Mouse (Mus musculus) limb, embryonic 12.5 days (tissue): ENCODE data around the gene Cdca5. TPM values are rescaled to one million over a fixed set of nuclear protein-coding genes. Genes with fewer than 3 reads are reported as not detected.
"Not testable (repeated sequence)": the region's sequence is repeated elsewhere in the genome, so short reads cannot be mapped to it uniquely, and the experiment has no call there.

Experiments used
- ATAC-seq: fragments of 200-750 bp; cut with Nextera tagmentation; 2 replicates; pipeline ENCODE4 v1.8.0; 2017; ENCODE audit warnings: low read depth, moderate TSS enrichment; ENCODE audit not compliant: insufficient number of reproducible peaks, insufficient read depth, low FRiP score, low TSS enrichment
- H3K27ac ChIP-seq: fragments of 300-500 bp; sonication (generic); 2 replicates; pipeline ENCODE4 v1.5.1; 2016; ENCODE audit warnings: mild to moderate bottlenecking, moderate library complexity
- H3K27me3 ChIP-seq: fragments of 300-500 bp; sonication (generic); 2 replicates; pipeline ENCODE4 v1.6.1; 2016; ENCODE audit warnings: mild to moderate bottlenecking, moderate library complexity
- H3K36me3 ChIP-seq: fragments of 300-500 bp; sonication (generic); 2 replicates; pipeline ENCODE4 v1.6.1; 2016; ENCODE audit warnings: mild to moderate bottlenecking, moderate library complexity
- H3K4me1 ChIP-seq: fragments of 300-500 bp; sonication (generic); replicated peaks from 2 replicates; pipeline ENCODE4 v1.6.1; 2016
- H3K4me2 ChIP-seq: fragments of 300-500 bp; sonication (generic); 2 replicates; pipeline ENCODE4 v1.6.1; 2016; ENCODE audit warnings: mild to moderate bottlenecking, moderate library complexity
- H3K4me3 ChIP-seq: fragments of 300-500 bp; sonication (generic); replicated peaks from 2 replicates; pipeline ENCODE4 v1.5.1; 2016; ENCODE audit warnings: mild to moderate bottlenecking
- H3K9ac ChIP-seq: fragments of 300-500 bp; sonication (generic); replicated peaks from 2 replicates; pipeline ENCODE4 v1.6.1; 2016; ENCODE audit warnings: mild to moderate bottlenecking, moderate library complexity
- H3K9me3 ChIP-seq: fragments of 300-500 bp; sonication (generic); 2 replicates; pipeline ENCODE4 v1.6.1; 2016; ENCODE audit warnings: mild to moderate bottlenecking, moderate library complexity
- WGBS: fragments of 180-500 bp; shearing (Covaris S2); methylation state at CpG from one replicate; pipeline ENCODE4 v1.1.7; 2016; 5-methylcytosine and 5-hydroxymethylcytosine counted together
- microRNA-seq: library from miRNA; unstranded; fragments of <30 nt; microRNA quantifications from one replicate; pipeline ENCODE4, GENCODE M21; 2017
- polyA plus RNA-seq: library from polyadenylated mRNA; unstranded; fragments of >200 nt; fragmentation: Nextera tagmentation; extraction: Ambion mirVana; gene quantifications from 2 replicates; pipeline ENCODE4 v1.2.1, GENCODE M21; 2016

Cdca5 gene
- polyA plus RNA-seq, 1 experiment from 2014 or later = 49.7 TPM

DNA sequence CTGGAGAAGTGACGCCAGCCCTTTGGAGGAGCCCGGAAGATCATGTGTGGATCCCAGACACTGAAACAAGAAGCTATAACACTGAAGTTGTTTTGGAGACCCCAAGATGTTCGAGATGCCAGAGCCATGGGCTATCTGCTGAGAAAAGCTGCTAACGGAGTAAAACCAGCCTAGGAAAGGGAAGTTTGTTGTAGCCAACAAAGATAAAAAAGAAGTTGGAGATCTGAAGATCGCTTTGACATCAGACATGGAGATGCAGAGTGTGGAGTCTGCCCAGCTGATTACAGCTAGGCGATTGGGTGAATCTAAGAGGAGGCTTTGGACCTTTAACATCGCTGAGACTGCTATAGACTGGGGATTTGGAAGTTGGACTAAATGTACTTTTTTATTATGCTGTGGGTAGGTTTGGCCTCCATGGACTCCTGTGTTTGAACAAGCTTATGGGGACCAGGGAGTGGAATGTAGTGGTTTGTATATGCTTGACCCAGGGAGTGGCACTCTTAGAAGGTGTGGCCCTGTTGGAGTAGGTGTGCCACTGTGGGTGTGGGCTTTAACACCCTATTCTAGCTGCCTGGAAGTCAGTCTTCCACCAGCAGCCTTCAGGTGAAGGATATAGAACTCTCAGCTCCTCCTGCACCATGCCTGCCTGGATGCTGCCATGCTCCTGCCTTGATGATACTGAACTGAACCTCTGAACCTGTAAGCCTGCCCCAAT is 45.8 kb downstream of the Cdca5 start:
- H3K9ac ChIP-seq, H3K9me3 ChIP-seq, H3K27me3 ChIP-seq, H3K4me2 ChIP-seq, H3K27ac ChIP-seq, H3K4me3 ChIP-seq, ATAC-seq, H3K4me1 ChIP-seq: not testable (repeated sequence)
- H3K36me3 ChIP-seq = peaks cover 18% of the 10 kb centered on the region
- WGBS = 81% methylated on average over 7 of the region's 7 CpGs

DNA sequence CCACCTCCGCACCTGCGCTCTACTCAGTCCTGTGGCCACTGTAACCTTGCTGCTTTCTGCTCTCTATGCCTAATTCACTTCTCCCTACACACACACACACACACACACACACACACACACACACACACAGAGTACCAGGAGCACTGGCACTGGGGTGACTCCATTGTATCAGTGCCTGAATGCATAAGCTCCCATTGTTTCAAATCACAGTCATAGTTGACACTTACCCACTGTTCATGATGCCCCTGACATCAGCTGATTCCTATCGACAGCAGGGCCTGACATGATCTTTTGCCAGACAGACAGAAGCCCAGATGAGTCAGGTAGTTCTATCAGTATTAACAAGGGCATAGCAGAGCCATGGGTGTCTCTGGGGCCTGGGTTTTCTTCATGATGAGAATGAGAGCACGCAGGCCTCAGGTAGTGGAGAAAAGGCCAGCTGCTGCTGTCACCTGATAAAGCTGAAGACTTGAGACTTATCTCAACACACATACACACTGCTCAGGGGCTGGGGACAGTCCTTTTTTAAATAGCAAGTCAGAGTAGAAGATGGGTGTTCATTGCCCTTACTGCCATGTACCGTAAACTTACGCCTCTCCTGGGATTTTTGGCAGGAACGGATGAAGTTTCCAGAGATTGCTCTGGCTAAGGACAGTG is 47.5 kb downstream of the Cdca5 start:
- ATAC-seq = no peak
- Histone ChIP-seq H3K4me3 (no peak overlapping the region), H3K27me3 (no peaks in the 10 kb centered on the region), H3K9ac (no peak overlapping the region), H3K27ac (peak overlapping the region; percentile 0; the same call in 1 of the 2 replicates), H3K4me2 (no peak overlapping the region), H3K4me1 (0 out of 2 replicates have a peak, but pooled peaks cover 2% of the 10 kb centered on the region), H3K36me3 (peaks cover 34% of the 10 kb centered on the region), H3K9me3 (no peaks in the 10 kb centered on the region)
- 79% methylated on average over 7 of the region's 7 CpGs for WGBS

DNA sequence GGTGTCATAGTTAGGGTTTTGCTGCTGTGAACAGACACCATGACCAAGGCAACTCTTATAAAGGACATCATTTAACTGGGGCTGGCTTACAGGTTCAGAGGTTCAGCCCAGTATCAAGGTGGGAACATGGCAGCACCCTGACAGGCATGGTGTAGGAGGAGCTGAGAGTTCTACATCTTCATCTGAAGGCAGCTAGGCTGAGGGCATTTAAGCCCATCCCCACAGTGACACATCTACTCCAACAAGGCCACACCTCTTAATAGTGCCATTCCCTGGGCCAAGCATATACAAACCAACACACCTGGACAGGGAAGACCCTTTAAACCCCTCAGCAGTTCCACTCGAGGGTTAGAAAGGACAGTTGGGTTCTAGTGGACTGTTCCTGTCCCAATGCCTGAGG is 48.4 kb downstream of the Cdca5 start:
- H3K9me3 ChIP-seq, H3K9ac ChIP-seq, H3K4me1 ChIP-seq, H3K27me3 ChIP-seq, H3K4me2 ChIP-seq, H3K27ac ChIP-seq, H3K4me3 ChIP-seq, ATAC-seq: not testable (repeated sequence)
- 51% methylated on average over 1 of the region's 1 CpGs for WGBS
- H3K36me3 ChIP-seq = peaks cover 40% of the 10 kb centered on the region

GRCm38 (mm10) chr19:6136397-6136796 is 51.6 kb downstream of the Cdca5 start:
- H3K9me3 ChIP-seq = no peaks in the 10 kb centered on the region
- H3K27ac ChIP-seq = no peak overlapping the region
- peaks cover 40% of the 10 kb centered on the region for H3K36me3 ChIP-seq
- ATAC-seq = no peak
- H3K4me2 ChIP-seq = no peak overlapping the region
- H3K9ac ChIP-seq = 0 out of 2 replicates have a peak overlapping the region, but pooled peaks have one; percentile 18
- 82% methylated on average over 3 of the region's 3 CpGs for whole genome bisulfite sequencing
- H3K27me3 ChIP-seq = no peaks in the 10 kb centered on the region
- peaks cover 9% of the 10 kb centered on the region for H3K4me1 ChIP-seq
- H3K4me3 ChIP-seq = no peak overlapping the region

DNA sequence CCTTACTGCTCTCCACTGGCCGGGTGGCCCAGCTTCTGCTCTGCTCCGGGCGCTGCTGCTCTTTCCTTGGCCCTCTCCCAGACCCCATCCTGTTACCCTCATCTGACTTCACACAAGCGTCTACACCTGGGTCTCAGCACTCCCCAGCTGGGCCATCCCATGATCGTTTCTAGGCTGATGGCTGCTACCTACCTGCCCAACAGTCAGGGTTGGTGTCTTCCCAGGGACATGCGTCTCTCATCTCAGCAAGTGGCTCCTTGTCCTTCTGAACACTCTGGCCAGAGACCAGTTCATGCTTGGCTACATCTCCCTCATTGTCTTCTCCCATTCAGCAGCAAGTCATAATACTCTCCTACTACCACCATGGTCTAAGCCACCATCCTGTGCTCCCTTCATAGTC is 54.9 kb downstream of the Cdca5 start:
- no peak for ATAC-seq
- no peaks in the 10 kb centered on the region for H3K27me3 ChIP-seq
- no peak overlapping the region for H3K27ac ChIP-seq
- H3K9ac ChIP-seq = peak overlapping the region; percentile 86; the same call in 1 of the 2 replicates
- no peaks in the 10 kb centered on the region for H3K9me3 ChIP-seq
- H3K4me1 ChIP-seq = peaks cover 14% of the 10 kb centered on the region
- peak overlapping the region; percentile 64 for H3K4me3 ChIP-seq
- H3K4me2 ChIP-seq = peak overlapping the region; percentile 83
- 91% methylated on average over 6 of the region's 6 CpGs for WGBS
- peaks cover 31% of the 10 kb centered on the region for H3K36me3 ChIP-seq

GRCm38 (mm10) chr19:6140374-6140677 is 55.5 kb downstream of the Cdca5 start:
- peak overlapping the region; percentile 86 for H3K9ac ChIP-seq
- peaks cover 14% of the 10 kb centered on the region for H3K4me1 ChIP-seq
- peak overlapping the region; percentile 64 for H3K4me3 ChIP-seq
- ATAC-seq = no peak; the same call in 1 of the 2 replicates
- 9% methylated on average over 16 of the region's 16 CpGs for WGBS
- peaks cover 24% of the 10 kb centered on the region for H3K36me3 ChIP-seq
- no peaks in the 10 kb centered on the region for H3K27me3 ChIP-seq
- H3K9me3 ChIP-seq = no peaks in the 10 kb centered on the region
- H3K4me2 ChIP-seq = peak overlapping the region; percentile 83
- H3K27ac ChIP-seq = peak overlapping the region; percentile 98

GRCm38 (mm10) chr19:6140678-6141393 is 56.1 kb downstream of the Cdca5 start, which contains the start of gene Batf2:
Gene Batf2, plus strand, starts transcription at chr19:6140983.
- Histone ChIP-seq H3K9me3 (no peaks in the 10 kb centered on the region), H3K27me3 (no peaks in the 10 kb centered on the region), H3K4me2 (peak within 1 kb of the TSS; percentile 83), H3K9ac (peak within 1 kb of the TSS; percentile 86), H3K4me1 (peaks cover 14% of the 10 kb centered on the region), H3K4me3 (peak within 1 kb of the TSS; percentile 64), H3K27ac (peak within 1 kb of the TSS; percentile 98), H3K36me3 (peaks cover 19% of the 10 kb centered on the region)
- peak; percentile 91 for ATAC-seq
- WGBS = 0% methylated on average over 67 of the region's 68 CpGs

GRCm38 (mm10) chr19:6141394-6141749 is 56.6 kb downstream of the Cdca5 start, which contains the start of gene Arl2:
Gene Arl2, minus strand, starts transcription at chr19:6141548.
- peak within 1 kb of the TSS; percentile 86 for H3K9ac ChIP-seq
- WGBS = under 1% methylated on average over 15 of the region's 15 CpGs
- no peaks in the 10 kb centered on the region for H3K9me3 ChIP-seq
- peak within 1 kb of the TSS; percentile 98 for H3K27ac ChIP-seq
- peak within 1 kb of the TSS; percentile 64 for H3K4me3 ChIP-seq
- peak within 1 kb of the TSS; percentile 83 for H3K4me2 ChIP-seq
- ATAC-seq = peak; percentile 56
- H3K4me1 ChIP-seq = peaks cover 14% of the 10 kb centered on the region
- H3K27me3 ChIP-seq = no peaks in the 10 kb centered on the region
- peaks cover 14% of the 10 kb centered on the region for H3K36me3 ChIP-seq

Small RNAs within 50 kb of the gene (microRNA-seq; reads per million reads assigned to microRNA genes)
- 1.4 reads per million for gene Mir6988

Other genes with a start within 250 kb of the Cdca5 start
- gene Frmd8, start 209.7 kb upstream of the Cdca5 start, polyA plus RNA-seq = 37.2 and 41.4 TPM in 2 replicates
- 1.2 and 2.1 TPM in 2 replicates for gene Slc25a45, start 207.2 kb upstream of the Cdca5 start, polyA plus RNA-seq
- 5.5 and 6.6 TPM in 2 replicates for gene Tigd3, start 190.8 kb upstream of the Cdca5 start, polyA plus RNA-seq
- gene Dpf2, start 172.0 kb upstream of the Cdca5 start, polyA plus RNA-seq = 192 and 199 TPM in 2 replicates
- gene Cdc42ep2, start 160.2 kb upstream of the Cdca5 start, polyA plus RNA-seq = 2.7 and 3.0 TPM in 2 replicates
- gene Pola2, start 120.8 kb upstream of the Cdca5 start, polyA plus RNA-seq = 91.5 and 91.9 TPM in 2 replicates
- gene Slc22a20, start 98.8 kb upstream of the Cdca5 start, polyA plus RNA-seq = not detected in 2 replicates
- gene Capn1, start 69.1 kb upstream of the Cdca5 start, polyA plus RNA-seq = 7.0 and 7.7 TPM in 2 replicates
- gene Syvn1, start 38.4 kb upstream of the Cdca5 start, polyA plus RNA-seq = 25.1 and 28.0 TPM in 2 replicates
- gene Mrpl49, start 27.2 kb upstream of the Cdca5 start, polyA plus RNA-seq = 76.7 and 79.1 TPM in 2 replicates
- gene Fau, start 27.1 kb upstream of the Cdca5 start, polyA plus RNA-seq = 775 and 779 TPM in 2 replicates
- 33.1 and 39.0 TPM in 2 replicates for gene Znhit2, start 23.8 kb upstream of the Cdca5 start, polyA plus RNA-seq
- 24.4 and 26.3 TPM in 2 replicates for gene Tm7sf2, start 16.6 kb upstream of the Cdca5 start, polyA plus RNA-seq
- gene Vps51, start 7.8 kb upstream of the Cdca5 start, polyA plus RNA-seq = 67.7 and 72.7 TPM in 2 replicates
- not detected in 2 replicates for gene Tmem262, start 5.0 kb upstream of the Cdca5 start, polyA plus RNA-seq
- 2.7 and 4.1 TPM in 2 replicates for gene Gm28374, start 2.7 kb upstream of the Cdca5 start, polyA plus RNA-seq
- 71.5 and 75.6 TPM in 2 replicates for gene Zfpl1, start within 50 bp of the Cdca5 start, polyA plus RNA-seq
- 0.56 and 0.82 TPM in 2 replicates for gene AC131692.1, start 9.4 kb downstream of the Cdca5 start, polyA plus RNA-seq
- 0.54 and 0.71 TPM in 2 replicates for gene Naaladl1, start 20.8 kb downstream of the Cdca5 start, polyA plus RNA-seq
- gene Sac3d1, start 33.7 kb downstream of the Cdca5 start, polyA plus RNA-seq = 55.0 and 58.8 TPM in 2 replicates
- gene Snx15, start 43.3 kb downstream of the Cdca5 start, polyA plus RNA-seq = 33.1 and 33.2 TPM in 2 replicates
- gene Batf2, start 56.0 kb downstream of the Cdca5 start, polyA plus RNA-seq = not detected in 2 replicates
- gene Arl2, start 56.6 kb downstream of the Cdca5 start, polyA plus RNA-seq = 78.2 and 83.4 TPM in 2 replicates
- gene Majin, start 99.4 kb downstream of the Cdca5 start, polyA plus RNA-seq = not detected in 2 replicates
- gene Gpha2, start 141.4 kb downstream of the Cdca5 start, polyA plus RNA-seq = 2.0 and 2.4 TPM in 2 replicates
- gene Ppp2r5b, start 150.9 kb downstream of the Cdca5 start, polyA plus RNA-seq = 22.7 and 23.7 TPM in 2 replicates
- gene Atg2a, start 156.7 kb downstream of the Cdca5 start, polyA plus RNA-seq = 11.1 and 11.2 TPM in 2 replicates
- 71.5 and 71.6 TPM in 2 replicates for gene Ehd1, start 191.7 kb downstream of the Cdca5 start, polyA plus RNA-seq
- gene Cdc42bpg, start 221.5 kb downstream of the Cdca5 start, polyA plus RNA-seq = 0.69 and 0.96 TPM in 2 replicates
- 103 and 107 TPM in 2 replicates for gene Men1, start 250.0 kb downstream of the Cdca5 start, polyA plus RNA-seq